Mouse (Mus musculus) testis, postnatal 14 days (tissue): ENCODE results near the gene Pde10a.

Source experiments
- DNase-seq: peaks from one replicate; pipeline ENCODE4 v3.0.0; 2021; ENCODE audit warnings: low spot score

Pde10a gene

DNA sequence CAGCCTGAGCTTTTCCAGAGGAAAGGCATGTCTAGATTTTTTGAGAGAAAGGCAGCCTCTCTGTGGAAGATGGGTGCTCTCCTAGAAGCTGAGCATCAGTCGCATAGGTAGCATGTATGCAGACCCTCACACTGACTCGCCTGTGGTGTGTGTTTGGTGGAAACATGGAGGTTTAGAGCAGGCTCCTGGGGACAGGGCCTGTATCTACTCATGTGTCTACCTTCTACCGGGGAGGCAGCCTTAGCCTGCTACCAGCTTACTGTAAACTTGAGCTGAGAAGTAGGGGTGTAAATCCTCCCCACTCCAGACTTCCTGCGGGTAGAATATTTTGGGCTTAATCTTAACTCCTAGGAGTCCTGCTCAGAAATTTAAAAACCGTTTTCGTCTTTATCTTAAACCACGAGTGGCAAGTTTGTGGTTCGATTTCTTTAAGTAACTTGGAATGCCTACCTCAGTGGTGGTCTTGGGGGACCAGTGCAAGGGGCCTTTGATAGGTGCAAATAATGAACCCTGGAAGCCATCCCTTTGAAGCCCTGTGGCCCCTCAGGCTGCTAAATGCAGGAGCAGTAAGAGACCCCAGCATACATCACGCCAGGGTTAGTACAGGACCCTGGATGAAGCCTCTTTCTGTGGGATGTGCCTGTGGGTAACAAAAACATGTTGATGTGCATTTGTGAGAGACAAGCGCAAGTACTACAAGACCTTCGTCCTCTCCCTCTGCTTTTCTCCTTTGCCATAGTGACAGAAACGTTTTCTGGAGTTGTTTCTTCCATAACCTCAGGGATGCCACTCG lies 367.2 kb downstream of the Pde10a start:
- DNase-seq: no peak

DNA sequence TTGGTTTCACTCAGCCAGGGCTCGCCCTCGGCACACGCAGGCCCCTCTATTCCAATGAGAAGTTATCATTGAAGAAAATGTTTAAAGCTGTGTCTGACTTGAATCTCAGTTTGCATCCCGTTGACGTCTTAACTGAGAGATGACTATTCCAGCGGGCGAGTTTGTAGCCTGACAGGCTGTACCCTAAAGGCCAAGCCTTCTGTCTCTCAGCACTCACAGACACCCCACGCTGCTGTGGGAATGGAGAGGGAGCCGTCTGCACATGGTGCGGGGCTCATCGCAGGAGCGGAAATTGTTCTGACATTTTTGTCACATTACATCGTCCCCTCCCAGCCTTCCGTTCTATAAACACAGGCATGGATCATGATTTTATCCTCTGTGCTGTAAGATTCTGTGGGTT lies 370.8 kb downstream of the Pde10a start:
- DNase-seq: no peak

DNA sequence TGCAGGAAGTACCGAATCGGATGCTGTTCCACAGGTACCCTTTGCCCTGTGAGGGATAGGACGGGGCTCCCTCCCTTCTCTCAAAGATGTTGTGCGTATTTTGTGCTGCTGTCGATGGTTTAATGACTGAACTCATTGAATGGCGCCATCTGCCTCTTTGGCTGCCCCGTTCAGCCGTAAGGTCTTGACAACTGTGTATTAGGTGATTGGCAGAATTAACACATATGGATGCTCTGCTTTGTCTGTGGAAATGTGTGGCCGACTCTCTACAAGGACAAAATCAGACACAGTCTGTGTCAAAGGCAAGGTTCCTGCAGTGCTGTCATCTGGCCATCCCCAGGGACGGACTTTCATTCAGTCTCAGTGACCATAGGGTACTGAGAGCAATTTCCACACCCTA lies 372.6 kb downstream of the Pde10a start:
- DNase-seq: no peak

DNA sequence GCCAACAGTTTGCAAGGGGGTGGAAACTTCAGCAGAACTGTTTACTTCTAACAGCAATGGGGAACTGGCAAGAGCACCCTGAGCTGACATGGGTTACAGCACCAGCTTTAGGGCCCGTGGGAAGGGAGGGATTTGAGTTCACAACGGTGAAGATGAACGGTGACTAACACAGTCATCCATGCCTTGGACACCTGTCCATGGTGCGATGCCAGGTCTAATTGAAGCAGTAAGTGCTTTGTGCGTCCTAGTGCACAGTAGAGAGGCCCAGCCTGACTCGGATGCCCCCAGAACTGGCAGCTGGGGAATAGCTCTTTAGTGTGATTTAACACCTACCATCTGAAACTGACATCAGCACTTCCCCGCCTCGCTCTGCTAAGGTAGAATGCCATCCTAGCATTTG lies 373.0 kb downstream of the Pde10a start:
- no peak for DNase-seq

DNA sequence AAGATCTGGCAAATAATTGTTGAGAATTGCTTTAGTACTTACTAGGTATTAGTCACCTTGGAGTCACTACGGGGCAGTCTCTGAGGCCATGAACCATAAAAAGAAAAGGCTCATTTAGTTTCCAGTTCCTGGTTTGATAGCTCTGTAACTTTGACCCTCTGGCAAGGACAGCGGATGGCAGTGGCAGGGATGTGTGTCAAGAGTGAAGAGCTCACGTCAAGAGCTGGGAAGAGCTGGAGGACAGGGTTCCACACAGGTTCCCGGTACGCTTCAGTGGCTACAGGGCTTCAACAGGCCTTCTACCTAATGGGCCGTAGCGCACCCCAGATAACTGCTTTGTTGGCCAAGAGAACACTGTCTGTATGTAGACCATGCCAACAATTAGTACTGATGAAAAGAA lies 374.0 kb downstream of the Pde10a start:
- DNase-seq: no peak

DNA sequence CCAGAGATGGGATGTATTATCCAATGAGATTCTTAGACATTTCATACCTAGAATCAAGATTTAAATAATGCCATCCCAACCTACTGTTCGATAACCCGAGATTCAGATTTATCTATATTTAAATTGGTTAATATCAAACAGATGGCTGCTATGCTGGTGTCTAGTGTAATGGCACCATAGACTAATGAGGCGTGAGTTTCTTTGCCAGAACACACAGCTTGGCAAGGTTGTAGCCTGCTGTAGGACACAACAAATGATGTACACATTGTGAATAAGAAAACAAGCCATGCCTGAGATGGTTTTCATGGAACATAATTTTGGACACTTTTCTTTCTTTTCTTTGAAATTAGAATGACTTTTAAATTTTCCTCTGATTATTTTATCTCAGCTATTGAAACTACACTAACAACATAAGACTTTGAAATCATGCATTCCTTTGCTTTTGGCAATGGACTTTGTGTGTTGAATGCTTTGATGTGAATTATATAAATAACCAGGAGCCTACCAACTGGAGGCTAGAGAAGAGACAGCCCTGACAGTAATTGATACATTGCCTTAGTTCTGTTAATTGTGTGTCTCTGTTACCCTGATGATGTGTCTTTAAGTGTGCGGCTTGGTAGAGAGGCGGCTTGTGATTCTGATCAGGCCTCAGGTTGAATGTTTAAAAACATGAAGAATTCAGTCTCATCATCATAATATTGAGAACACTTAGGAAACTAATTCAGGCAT lies 378.5 kb downstream of the Pde10a start:
- no peak for DNase-seq

DNA sequence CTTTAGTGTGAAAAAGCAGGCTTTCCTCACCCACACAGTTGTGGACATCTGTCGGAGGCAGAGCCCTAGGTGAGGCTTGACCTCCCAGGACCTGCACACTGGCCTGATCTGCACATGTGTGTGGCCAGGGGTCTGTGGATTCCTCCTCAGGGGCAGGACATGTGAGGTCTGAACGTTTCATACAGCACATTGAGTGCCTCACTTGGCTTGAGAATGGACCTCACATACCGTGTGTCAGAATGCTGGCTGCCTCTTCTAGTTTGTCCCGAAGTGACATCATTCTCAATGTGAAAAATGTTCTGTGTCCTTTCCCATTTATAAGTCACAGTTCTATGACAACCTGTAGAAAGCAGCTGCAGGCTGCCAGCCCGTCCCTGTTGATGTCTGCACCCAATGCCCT lies 385.4 kb downstream of the Pde10a start:
- no peak for DNase-seq

DNA sequence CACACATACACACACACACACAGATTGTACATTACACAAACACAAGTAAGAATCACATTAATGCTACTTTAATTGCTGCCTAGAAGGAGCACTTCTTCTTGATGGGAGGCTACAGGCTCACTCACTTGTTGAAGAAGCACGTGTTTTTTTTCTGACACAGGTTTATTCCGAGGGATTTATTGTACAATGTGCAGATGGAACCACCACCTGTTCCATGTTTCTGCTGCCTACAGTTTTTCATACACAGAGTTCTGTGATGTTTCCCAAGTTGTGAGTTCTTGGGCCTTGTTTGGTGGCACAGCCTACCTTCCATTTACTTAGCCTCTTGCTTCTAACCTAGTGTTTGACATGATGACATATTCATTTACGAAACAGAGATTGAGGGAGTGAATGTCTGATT lies 387.8 kb downstream of the Pde10a start:
- no peak for DNase-seq

DNA sequence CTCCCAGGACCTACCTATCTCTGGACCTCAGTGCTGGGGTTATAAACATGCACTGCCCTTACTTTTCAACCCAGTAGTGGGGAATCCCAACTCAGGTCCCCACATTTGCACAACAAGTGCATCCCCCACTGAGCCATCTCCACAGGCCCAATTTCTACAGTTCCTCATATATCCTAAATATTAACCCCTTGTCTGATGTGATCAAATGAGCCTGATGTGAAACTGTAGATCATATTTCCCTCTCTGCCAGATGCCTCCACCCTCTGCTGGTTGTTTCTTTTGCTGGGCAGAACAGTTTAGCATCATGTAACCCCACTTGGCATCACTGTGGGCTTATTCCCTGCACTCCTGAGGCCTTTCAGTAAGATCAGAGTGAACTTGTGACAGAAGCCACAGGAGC lies 390.5 kb downstream of the Pde10a start:
- no peak for DNase-seq

DNA sequence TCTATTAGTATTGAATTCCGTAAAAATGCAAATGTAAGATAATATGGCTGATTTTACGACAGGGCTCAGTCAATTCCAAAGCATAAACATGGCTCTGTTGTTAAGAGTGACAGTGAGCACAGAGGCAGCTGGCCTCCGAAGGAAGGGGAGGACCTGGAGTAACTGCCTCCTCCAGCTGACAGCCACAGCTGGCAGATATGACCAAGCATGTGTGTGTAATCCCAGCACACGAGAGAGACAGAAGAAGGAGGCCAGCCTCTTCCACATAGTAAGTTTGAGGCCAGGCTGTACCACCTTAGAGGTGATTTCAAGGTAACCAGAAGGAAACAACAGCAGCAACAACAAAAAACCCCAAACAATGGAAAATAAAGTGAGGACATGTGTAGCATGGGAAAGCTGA lies 397.9 kb downstream of the Pde10a start:
- no peak for DNase-seq

DNA sequence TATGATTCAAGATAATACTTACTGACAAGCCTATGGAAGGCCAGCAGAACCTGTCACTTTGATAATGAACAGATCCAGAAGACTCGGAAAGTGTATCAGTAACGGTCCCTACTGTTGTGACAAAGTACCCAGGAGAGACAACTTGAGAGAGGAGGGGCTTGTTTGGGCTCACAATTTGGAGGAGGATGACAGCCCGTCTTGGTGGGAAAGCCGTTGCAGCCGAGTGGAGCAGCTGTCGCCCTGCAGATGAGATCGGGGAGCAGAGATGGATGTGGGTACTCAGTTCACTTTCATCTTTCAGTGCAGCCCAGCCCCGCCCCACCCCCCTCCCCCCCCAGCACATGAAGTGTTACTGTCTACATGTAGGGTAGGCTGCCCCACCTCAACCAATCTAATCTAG lies 398.6 kb downstream of the Pde10a start:
- DNase-seq: no peak

DNA sequence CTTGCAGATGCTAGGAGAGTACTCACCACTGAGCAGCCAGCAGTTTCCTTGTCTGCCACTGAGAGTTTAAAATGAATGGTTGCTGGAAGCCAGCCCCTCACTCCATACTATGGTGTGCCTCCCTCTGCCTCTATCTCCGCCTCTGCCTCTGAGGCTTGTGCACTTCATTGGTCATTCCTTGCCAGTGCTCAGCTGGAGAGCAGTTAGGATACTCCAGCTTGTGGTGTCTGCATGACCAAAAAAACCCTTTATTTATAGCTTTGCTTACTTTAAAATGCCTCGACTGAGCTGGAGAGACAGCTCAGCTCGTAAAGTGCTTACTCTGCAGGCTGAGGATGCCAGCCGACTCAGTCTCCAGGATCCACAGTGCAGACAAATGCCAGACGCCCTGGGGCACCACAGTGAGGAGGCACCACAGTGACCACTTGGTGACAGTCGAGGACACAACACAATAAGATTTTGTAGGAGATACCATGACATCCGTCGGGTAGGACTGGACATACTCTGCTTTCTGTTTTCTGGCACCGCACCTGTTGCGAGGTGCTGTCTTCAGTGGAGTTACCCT lies 400.7 kb downstream of the Pde10a start:
- no peak for DNase-seq

DNA sequence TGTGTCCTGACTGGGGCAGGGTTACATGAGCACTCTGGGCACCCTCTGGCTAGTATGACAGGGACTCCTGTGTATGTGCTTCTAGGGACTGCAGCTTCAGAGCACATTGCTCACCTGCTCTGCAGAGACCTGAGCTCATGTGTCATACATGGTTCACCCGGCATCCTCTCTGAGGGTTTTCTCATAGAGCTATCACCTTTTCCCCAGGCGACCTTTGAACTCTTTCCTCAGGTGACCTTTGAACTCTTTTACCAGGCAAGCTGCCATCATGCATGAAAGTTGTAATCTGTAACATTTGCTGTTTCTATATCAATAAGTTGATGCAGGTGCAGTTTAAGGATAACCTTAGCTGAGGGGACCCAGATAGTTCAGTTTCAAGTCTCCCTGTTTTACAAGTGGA lies 403.4 kb downstream of the Pde10a start:
- DNase-seq: no peak

DNA sequence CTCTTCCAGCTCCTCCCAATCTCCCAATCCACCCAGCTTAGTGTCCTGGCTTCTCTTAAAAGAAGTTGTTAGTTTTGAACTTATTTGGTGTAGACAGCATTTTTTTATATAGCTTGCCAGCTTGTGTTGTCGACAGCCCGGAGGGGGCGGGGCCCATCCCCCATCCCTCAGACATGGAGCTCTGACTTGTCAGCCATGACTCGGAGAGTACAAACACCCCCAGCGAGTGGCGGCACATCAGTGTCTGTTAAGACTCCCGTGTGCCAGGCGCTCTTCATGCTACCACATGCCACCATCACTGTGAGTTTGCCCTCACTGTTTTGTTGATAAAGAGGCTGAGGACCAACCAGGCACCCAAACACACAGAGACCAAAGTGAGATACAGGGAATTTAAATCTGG lies 404.5 kb downstream of the Pde10a start:
- DNase-seq: no peak

DNA sequence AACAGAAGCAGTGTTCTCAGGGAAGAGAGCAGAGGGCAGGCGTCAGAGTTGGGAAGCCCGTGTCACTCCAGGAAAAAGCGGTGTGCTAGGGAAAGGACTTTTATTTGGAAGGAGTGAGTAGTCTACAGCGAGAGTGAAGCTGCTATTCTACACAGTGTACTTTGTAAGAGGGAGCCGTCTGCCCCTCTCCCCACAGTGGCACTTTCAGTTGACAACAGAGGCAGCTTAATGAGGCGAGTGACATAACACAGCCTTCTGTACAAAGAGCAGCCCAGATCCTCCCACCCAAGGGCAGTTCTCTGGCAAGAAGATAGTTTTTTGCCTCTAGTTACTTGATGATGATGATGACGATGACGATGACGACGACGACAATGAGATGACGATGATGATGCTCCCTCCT lies 410.4 kb downstream of the Pde10a start:
- DNase-seq: no peak

DNA sequence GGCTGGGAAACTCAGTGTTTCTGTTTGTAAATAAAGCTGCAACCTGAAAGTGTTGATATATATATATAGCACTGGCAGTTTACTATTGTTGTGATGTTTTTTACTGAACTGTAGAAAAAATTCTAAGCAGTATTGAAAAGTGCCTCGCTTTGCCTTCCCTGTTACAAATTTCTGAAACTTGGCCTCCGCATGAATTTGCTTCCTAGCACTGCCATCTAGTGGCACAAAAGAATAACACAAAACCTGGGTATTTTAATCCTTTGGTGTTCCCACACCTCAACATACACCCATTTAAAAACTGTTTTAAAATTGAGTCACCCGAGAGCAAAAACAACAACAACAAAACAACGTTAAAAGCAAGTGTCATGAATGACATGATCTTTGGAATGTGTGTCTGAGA lies 411.4 kb downstream of the Pde10a start:
- DNase-seq: no peak

DNA sequence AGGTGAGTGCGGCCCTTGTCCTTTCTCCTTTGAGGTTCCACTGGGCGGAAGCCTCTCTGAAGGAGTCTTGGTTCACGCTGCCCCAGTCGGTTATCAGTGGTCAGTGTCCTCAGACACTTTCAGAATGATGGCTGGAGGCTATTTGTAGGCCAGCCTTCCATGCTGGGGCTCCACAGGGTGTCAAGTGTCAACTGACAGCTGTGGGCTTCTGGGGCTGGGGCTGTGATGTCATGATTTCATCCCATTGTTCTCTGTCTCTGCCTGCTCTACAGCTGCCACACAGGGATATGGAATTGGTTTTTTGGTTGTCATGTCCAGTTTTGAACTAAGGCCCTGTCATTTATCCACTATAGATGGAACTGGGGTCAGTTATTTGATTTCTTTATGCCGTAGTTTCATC lies 426.4 kb downstream of the Pde10a start:
- no peak for DNase-seq

DNA sequence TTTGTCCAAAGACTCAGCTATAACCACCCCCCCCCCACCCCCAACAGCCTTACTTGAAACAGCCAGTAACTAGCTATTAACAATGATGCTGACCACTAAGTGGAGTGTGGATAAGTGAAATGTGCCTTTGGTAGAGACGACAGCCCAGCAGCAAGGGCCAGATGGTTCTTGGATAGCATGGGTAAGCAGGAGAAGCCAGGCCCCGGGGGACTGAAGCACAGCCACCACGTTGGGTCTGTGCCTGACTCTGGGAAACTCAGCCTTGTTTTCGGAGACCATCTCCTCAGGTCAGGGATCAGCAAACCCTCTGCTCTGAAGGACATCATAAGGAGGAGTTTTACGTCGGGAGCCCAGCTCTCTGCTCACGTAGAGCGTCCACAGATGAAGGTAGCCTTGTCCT lies 427.8 kb downstream of the Pde10a start:
- DNase-seq: no peak

DNA sequence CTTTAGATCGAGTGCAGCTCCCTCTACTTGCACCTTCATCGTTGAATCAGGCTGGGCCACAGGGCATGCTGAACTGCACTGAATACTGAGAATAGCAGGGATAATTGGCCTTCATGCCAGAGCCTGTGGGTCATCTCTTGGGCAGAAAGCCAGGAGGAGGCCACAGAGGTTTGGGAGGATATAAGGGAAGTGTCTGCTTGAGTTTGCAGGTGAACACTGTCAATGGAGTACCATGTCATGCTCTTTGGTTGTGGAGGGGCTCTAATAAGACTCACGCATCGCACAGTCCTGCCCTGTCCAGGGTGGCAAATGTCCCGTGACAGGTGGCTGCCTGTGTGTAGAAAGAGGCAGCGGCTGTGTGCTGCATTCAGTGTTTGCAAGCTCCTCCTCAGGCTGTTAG lies 433.0 kb downstream of the Pde10a start:
- no peak for DNase-seq

DNA sequence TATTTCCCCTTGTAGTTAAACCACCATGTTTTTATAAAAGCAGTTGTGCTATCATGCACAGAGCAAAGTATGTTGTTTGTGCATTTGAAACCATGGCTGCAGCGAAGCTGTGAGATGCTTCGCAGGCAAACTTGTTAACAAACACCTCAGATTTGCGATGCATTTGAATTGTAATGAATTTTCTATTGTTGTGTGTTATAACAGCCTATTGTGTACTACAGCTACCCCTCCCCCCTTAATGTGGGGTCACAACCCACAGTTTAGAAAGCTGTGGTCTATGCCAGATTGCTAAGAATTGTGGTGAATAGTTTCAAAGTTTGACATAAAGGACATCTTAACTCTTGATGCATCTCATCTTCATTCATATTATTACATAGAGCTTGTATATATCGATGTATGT lies 435.2 kb downstream of the Pde10a start:
- no peak for DNase-seq

DNA sequence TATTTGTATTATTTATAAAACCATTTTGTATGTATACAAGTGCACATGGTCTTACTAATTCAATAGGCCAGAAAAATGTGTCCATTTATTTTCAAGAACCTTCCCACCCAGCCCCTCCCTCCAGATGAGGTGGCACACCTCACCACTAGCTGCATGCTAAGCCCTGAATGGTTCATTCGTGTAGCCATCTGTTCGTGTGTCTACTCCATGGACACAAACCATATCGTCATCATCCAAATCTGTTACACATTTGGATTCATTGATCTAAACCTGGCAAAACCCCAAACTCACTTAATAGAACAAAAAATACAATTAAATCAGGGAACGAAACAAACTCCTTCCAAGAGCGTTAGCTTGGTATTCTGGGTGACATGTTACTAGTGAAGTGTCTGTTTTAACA lies 435.9 kb downstream of the Pde10a start:
- no peak for DNase-seq

DNA sequence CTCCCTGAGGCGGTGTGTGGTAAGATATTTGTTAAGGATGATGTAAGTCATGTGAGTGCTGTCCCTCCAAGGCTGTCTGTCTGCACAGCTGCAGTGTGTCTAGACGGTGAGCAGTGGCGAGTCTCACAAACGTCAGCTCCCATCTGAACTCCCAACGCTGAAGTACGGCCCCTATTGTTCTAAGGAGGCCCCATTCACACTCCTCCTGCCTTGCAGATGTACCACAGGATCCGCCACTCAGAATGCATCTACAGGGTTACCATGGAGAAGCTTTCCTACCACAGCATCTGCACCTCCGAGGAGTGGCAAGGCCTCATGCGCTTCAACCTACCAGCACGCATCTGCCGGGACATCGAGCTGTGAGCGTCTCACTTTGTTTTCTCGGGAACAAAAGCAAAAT lies 436.5 kb downstream of the Pde10a start:
- no peak for DNase-seq

DNA sequence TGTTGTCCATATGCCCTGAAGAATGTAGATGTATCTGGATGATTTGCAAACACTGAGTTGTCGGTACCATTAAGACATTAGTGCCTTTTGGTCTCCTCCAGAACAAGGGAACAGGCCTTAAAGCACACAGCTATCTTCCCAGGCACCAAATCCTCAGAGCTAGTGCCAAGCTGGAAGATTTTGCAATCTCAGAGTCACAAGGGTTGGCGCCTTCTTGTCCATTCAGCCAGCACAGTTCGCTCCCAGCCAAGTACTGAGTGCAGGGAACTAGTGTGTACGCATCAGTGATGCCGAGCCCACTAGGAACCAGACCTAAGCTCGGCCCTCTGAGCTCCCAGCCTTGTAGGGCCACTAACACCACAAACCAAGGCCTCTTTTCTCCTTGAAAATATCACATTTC lies 440.0 kb downstream of the Pde10a start:
- no peak for DNase-seq
